Comparison of ENCODE assay signal across 29 mouse cellular contexts in genomic region chr11:5882518-5882917, GRCm38 (mm10). TPM values are rescaled to one million over a fixed set of nuclear protein-coding genes. Genes with fewer than 3 reads are reported as not detected.
DNase-seq lines count a peak whose midpoint lies in the region; TF ChIP-seq lines count a peak whose summit lies in the region.
"Had no signal": no experiment of that assay in that cellular context is flagged by ENCODE, and none has a peak within 500 bp of the region (broad histone marks: within the 10 kb centered on the region; RNA-seq: fewer than 3 reads in every experiment).

No protein-coding gene starts in this region.

- peaks cover 40% of the 10 kb centered on the region for H3K4me1 ChIP-seq in megakaryocyte, embryonic 14.5 days

- H3K36me3 ChIP-seq in megakaryocyte, embryonic 14.5 days (replicated peaks; ENCODE audit: low read length): no peaks in the 10 kb centered on the region
- H3K36me3 ChIP-seq: embryonic facial prominence, embryonic 13.5 days; kidney, embryonic 15.5 days; liver, embryonic 13.5 days; neural tube, embryonic 13.5 days had no signal

- peak; percentile 36 for DNase-seq in gastrocnemius, adult 2 months
- no peak for DNase-seq in gastrocnemius, postnatal 4 days (ENCODE audit: low spot score in 2 of 2)
- DNase-seq in lung, postnatal 36 days: peak; percentile 8
- DNase-seq in lung, postnatal 25 days (ENCODE audit: low spot score): no peak
- DNase-seq in adipocyte (ENCODE audit: low spot score): peak; percentile 22
- no peak for DNase-seq in right cerebral cortex, postnatal 10 days (ENCODE audit: low spot score in 2 of 2)
- DNase-seq in kidney, adult 11 months: no peak
- DNase-seq: adrenal gland, postnatal 10 days; forebrain, postnatal 0 days; gastrocnemius, postnatal 25 days; kidney, adult 18-20 months; kidney, postnatal 25 days; liver, embryonic 13.5 days; lung, adult 18-20 months; right cerebral cortex, postnatal 14 days; thymus, postnatal 36 days had no signal

- H3K4me3 ChIP-seq in gastrocnemius, adult 2 months: no peak overlapping the region
- peak overlapping the region; percentile 77 for H3K4me3 ChIP-seq in megakaryocyte, embryonic 14.5 days (replicated peaks)
- H3K4me3 ChIP-seq: embryonic facial prominence, embryonic 13.5 days; kidney, embryonic 15.5 days; left cerebral cortex, adult 2 months; liver, embryonic 13.5 days; myocyte; neural tube, embryonic 13.5 days had no signal

- TF ChIP-seq CTCF in gastrocnemius, adult 2 months (IDR thresholded peaks at IDR 0.05): no peak

- H3K9me3 ChIP-seq in megakaryocyte, embryonic 14.5 days: no peaks in the 10 kb centered on the region
- H3K9me3 ChIP-seq: embryonic facial prominence, embryonic 13.5 days; kidney, embryonic 15.5 days; liver, embryonic 13.5 days; neural tube, embryonic 13.5 days had no signal

- H3K27me3 ChIP-seq in megakaryocyte, embryonic 14.5 days (replicated peaks): no peaks in the 10 kb centered on the region
- H3K27me3 ChIP-seq: embryonic facial prominence, embryonic 13.5 days; kidney, embryonic 15.5 days; liver, embryonic 13.5 days; neural tube, embryonic 13.5 days had no signal

- H3K27ac ChIP-seq in gastrocnemius, adult 2 months: peak overlapping the region; percentile 67
- H3K27ac ChIP-seq: embryonic facial prominence, embryonic 13.5 days; hindbrain, embryonic 14.5 days; kidney, embryonic 15.5 days; left cerebral cortex, adult 2 months; liver, embryonic 13.5 days; neural tube, embryonic 13.5 days had no signal

- intact Hi-C loops in gastrocnemius, adult 2 months (cut with DNase I): loop anchor here (10.0 kb wide), 1 partner anchor 158 kb away; no protein-coding TSS in a partner anchor

RNA-seq across cellular contexts. Expression of gene Pold2, which starts 4.4 kb away (rescaled TPM):
- total RNA-seq in gastrocnemius, adult 2 months (2021): 10 to 100 TPM; 39.7 to 48.5 TPM
- 10 to 100 TPM; 54.1 to 61.3 TPM for total RNA-seq in gastrocnemius, postnatal 4 days (2021)
- 155 and 509 TPM in 2 replicates for polyA plus RNA-seq in megakaryocyte, embryonic 14.5 days (2012; ENCODE audit: insufficient read depth, low replicate concordance)

RNA-seq across cellular contexts. Expression of gene Myl7, which starts 16.1 kb away (rescaled TPM):
- not detected for total RNA-seq in gastrocnemius, adult 2 months (2021)
- not detected for total RNA-seq in gastrocnemius, postnatal 4 days (2021)
- not detected in 2 replicates for polyA plus RNA-seq in megakaryocyte, embryonic 14.5 days (2012; ENCODE audit: insufficient read depth, low replicate concordance)
- total RNA-seq: forebrain, postnatal 0 days; gastrocnemius, postnatal 25 days; hematopoietic stem cell, adult 5-6 weeks; layer of hippocampus, adult 18-20 months; layer of hippocampus, postnatal 14 days; left cerebral cortex, adult 2 months; left cerebral cortex, postnatal 25 days had no signal
- polyA plus RNA-seq: forebrain, postnatal 0 days; hindbrain, embryonic 14.5 days; inflammation-experienced regulatory T-cells, adult 6 months; midbrain, embryonic 16.5 days; myocyte had no signal

RNA-seq across cellular contexts. Expression of gene Aebp1, which starts 20.8 kb away (rescaled TPM):
- 10 to 100 TPM; 52.8 to 72.3 TPM for total RNA-seq in gastrocnemius, adult 2 months (2021)
- total RNA-seq in gastrocnemius, postnatal 4 days (2021): 10 to 100 TPM; 60.9 to 68.2 TPM
- polyA plus RNA-seq in megakaryocyte, embryonic 14.5 days (2012; ENCODE audit: insufficient read depth, low replicate concordance): 0.15 TPM in 1 of 2 replicates, not detected in the other

RNA-seq across cellular contexts. Expression of gene Polm, which starts 44.7 kb away (rescaled TPM):
- total RNA-seq in gastrocnemius, adult 2 months (2021): 1 to 10 TPM; 1.7 to 3.1 TPM
- 1 to 10 TPM; 8.4 to 8.9 TPM for total RNA-seq in gastrocnemius, postnatal 4 days (2021)
- 2.3 and 4.2 TPM in 2 replicates for polyA plus RNA-seq in megakaryocyte, embryonic 14.5 days (2012; ENCODE audit: insufficient read depth, low replicate concordance)

Comparison
In these comparisons a context has a peak if more than half of its experiments do, and no peak if none do; other contexts are left out.
1. DNase-seq: peak in gastrocnemius, adult 2 months (single experiment), lung, postnatal 36 days (single experiment) and adipocyte (single experiment); none in gastrocnemius, postnatal 4 days (0 of 2), lung, postnatal 25 days (single experiment), right cerebral cortex, postnatal 10 days (0 of 2) and kidney, adult 11 months (single experiment).